Mouse (Mus musculus) cerebellum, adult 9-10 months (tissue): Measurements from ENCODE around the gene Dqx1.
A peak's percentile ranks its signal among the peaks of the same experiment; 100 is the strongest.

Source experiments
- DNase-seq: peaks from one replicate; pipeline ENCODE4 v3.0.0; 2022

Dqx1 gene

DNA sequence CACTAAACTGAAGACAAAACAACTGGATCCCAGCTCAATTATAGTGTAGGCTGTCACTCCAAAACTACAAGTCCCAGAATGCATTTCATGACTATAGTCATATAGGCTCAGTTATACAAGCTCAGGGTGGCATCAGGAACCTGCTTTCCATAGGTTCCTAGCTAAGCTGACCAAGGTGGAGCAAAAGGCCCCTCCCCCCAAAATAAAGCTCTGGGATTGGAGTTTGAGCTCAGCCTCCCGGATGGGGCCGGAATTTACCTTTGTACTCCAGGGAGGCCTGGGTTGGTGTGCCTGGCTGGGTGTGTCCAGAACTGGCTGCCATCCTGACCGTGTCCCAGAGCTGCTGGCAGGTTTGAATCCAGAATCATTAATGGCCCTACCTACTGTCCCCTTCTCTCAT, at the start of gene Dqx1:
Dqx1 (plus strand) TSS at position 55 of the 400 bp plus-strand sequence.
- DNase-seq, result peak; percentile 62

DNA sequence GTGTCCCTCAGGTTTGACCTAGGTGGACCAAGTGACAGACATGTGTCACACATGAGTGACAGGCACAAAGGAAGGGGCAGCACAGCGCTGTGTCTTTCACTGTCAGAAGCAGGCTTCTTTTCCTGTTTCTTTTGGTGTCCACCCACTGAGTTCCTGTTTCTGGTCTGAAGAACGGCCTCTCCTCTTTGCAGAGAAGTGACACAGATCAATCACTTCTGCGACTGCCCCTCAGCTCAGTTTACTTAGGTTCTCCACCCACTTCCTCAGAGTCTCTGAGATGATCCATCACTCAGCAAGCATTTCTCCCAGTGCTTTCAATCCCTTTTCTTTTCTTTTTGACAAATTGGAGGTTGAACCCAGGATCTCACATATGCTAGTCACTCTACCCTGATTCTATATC, 49.0 kb upstream of the Dqx1 start:
- no peak for DNase-seq

DNA sequence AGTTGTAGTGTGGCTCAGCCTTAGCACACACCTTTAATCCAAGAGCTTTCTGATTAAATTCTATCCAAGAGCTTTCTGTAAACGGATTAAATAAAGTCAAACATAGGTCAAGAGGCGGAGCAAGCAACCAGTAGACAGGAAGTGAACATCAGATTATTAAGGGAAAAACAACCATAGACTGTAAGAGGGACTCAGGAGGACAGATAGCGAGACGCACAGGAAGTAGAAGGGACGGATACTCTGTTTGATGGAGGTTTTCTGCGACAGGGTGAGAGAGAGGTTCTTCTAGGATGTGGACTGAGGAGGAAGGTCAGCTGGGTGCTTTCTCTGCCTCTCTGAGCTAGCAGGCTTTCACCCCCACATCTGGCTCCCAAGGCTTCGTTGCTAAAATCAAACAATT, 47.6 kb upstream of the Dqx1 start:
- no peak for DNase-seq

DNA sequence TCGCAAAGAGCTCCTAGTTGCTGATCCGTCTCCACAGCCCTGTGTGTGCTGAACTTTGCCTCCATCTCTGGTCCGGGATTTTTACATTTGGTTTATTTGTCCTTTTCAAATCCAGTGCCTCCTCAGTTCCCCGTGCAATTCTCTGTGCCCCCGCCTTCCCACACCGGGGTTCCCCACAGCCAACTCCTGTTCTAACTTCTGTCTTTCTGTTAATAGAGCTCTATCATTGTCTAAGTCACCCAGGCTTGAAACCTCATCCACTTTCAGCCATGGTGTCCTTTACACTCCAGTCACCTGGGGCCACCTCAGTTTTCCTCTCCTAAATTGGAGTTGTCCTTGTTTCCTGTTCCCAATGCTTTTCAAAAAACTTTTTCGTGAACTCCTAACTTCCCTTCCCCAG, 46.4 kb upstream of the Dqx1 start:
- DNase-seq, result no peak

DNA sequence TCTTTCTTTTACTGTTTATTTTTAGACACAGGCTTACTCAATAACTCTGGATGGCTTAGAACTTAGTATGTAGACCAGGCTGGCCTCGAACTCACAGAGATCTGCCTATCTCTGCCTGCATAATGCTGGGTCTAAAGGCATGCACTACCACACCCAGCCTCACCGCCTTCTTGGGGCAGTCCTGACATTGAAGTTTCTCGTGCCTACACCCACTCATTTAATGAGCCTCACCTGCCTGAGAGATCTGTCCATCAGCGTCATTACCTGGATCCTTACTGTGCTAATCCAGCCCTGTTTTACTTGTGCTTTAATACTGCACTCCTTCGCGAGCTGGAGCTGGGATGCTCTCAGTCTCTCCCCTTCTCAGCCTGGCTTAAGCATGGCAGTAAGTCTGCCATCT, 45.9 kb upstream of the Dqx1 start:
- DNase-seq, result no peak

DNA sequence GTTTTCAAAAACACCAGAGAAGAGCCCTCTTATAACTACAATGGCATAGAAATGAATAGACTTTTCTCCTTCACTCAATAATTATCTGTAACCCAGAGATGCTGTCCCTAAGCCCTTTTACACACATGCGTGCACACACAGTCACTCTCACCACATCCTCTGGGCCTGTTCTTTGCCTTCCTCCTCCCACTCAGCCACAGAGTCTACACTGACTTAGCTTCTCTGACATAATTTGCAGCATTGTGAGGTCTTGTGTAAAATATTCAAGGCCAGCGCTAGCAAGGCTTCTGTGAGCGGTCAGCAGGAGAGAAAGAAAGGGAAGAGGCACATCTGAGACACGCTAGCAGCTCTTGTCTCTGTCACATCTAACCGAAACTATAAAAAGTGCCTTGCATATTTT, 44.2 kb upstream of the Dqx1 start:
- DNase-seq, result no peak

DNA sequence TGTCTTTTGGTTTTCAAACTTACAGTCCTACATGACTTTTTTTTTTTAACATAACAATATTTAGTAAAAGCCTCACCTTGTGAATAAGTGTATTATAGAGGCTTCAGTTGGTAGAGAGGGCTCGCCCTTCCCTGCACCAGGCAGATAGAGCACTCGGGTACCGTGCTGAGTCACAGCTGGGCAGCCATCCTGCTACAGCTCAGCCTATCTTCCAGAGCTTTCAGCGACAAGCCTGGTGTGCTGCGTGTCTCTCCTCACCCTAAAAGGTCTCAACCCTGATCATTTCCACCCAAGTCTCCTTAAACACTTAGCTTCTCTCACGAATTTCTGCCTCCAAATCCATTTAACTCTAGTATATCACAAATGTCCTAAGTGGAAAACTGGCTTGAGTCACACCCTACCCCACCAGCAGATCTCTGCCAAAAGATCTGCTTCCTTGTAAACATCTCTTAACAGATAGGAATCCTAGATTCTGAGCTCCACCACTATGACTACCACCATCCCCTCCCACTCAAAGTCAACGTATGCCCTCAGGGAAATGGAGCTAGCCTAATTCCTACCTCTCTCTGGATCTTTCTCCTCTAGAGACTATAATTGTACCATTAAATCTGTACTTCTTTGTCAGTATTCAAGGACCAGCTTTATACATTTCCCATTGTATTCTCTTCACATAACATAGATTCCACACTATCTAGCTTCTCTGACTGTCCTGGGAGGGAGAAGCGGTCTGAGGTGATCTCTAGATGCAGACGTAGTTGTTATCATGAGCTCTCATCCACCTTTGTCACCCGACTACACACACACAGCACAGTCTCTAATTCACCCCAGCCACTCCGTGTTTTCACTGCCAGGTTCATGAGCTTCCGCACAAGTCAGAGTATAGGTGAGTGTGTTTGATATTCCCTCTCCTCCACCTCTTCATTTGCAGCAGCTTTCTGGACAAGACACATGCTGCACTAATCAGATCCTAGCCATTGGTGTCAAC, 42.9 kb upstream of the Dqx1 start:
- DNase-seq, result no peak

DNA sequence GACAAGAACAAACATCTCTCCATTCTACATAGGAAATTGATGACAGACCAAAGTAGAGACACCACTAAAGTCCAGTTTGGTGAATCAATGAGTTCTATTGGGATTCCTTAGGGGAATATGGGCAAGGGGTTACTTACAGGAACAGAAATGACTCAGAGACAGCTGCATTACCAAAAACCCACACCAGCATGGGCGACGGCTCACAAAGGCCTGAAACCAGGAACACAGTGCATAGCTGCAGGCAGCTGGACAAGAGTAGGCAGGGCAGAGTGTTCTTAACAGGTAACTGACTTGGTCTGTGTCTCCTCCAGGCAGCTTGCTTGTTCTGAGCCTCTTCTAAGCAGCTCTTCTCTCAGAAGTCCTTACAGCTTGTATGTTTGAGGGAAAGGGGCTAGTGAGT, 41.9 kb upstream of the Dqx1 start:
- no peak for DNase-seq

DNA sequence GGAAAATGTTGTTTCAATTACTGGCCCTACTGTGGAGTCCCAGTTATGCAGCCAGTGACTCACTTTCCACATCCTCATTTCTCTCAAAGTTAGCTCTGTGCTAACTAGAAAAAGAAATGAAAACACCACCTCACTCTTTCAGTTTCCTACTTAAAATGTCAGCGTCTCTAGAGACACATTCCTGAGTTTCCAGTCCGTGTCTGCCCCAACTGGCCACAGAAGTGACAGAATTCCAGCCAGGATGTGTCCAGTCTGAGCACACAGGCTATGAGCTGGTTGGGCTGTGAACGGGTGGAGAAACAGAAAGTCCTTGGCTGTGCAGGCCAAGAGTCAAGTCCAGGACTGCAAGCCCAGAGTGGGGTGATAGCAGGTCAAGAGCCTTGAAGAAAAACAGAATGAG, 40.5 kb upstream of the Dqx1 start:
- DNase-seq, result no peak

DNA sequence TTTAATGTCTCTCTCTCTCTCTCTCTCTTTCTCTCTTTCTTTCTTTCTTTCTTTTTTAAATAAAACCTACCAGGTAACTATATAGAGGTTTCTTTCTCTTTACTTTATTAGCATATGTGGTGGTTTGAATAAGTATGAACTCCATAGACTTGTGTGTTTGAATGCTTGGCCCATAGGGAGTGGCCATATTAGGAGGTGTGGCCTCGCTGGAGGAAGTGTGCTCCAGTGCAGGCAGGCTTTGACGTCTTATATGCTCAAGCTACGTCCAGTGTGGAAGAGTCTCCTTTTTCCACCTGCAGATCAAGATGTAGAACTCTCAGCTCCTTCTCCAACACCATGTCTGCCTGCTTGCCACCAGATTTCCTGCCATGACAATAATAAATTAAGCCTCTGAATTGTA, 38.6 kb upstream of the Dqx1 start:
- DNase-seq, result no peak

DNA sequence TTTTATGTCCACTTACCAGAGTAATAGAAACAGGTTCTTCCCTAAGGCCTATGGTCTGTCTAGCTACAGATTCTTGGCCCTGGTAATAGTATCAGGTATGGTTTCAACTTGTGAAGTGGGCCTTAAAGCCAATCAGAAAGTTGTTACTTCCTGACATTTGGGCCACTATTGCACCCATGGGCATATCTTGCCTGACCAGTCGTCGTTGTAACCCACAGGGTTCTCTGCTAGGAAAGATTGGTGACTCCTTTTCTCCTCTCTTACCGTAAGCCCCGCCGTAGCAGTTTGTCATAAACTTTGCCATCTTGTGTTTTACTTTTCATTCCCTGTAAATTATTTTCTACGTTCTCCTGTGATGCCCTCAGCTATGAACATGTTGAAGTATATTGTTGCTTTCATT, 37.5 kb upstream of the Dqx1 start:
- DNase-seq, result no peak

DNA sequence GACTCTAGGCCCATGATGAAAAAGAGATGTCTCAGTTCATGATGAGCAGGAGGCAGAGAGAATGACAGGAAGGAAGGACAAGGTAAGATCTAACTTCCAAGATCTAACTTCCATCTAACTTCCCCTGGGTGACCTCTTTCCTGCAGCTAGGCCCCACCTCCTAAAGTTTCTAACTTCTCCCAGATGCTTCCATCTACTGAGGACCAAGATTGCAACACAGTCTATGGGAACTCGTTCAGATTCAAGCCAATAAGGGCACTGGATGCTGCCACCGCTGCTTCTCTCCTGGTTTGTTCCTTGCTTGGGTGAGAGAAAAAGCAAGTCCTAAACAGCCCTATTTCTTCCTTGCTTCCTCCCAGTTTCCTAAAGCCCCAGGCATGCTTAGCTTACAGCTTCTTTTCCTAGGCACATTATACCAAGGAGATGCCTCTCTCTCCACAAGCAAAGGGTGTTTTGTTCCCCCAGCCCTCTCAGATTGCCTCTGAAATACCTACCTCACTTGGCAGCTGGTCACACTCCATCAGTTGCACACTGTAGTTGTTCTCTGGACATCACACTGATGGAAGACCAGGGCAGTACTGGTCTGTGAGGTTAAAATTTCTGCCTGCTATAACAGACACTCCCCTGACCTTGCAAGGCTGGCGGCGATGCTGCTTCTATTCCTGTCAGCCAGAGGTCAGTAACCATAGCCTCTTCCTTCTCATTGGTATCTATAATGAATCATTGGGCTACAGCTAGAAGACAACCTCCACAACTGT, 36.6 kb upstream of the Dqx1 start:
- no peak for DNase-seq

DNA sequence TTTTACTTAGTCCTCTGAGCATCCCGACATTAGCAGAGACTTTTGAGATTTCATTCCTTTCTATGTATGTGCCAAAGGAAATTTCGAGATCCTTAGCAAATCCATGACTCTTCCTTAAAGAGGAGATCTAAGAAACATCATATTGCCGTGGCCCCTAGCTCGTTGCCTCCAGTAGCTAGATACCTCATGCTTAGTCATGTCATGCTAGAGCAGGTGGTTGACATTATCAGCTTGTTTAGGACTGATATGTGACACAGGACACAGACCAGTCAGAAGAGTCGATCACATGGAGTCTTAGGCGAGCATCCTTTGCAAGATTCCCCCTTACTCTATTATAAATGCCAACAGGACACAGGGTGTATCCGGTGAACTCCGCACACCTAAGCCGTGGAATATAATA, 34.6 kb upstream of the Dqx1 start:
- no peak for DNase-seq

DNA sequence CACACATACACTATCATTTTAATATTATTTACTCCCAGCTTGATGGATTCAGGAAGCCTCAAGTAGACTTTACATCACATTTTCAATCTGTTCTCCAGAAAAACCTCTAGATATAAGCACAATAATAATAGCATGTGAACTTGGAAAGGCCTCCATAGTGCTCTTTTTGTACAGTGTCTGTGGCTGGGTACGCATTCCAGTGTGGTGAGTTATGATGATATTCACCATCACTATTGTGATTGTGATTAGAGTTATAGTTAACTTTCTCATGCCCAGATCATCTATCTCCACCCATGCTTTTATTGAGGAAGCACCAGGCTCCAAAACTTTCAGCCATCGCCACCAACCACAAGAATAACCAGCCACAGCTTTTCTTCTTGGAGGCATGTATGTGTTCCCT, 33.9 kb upstream of the Dqx1 start:
- DNase-seq, result no peak

DNA sequence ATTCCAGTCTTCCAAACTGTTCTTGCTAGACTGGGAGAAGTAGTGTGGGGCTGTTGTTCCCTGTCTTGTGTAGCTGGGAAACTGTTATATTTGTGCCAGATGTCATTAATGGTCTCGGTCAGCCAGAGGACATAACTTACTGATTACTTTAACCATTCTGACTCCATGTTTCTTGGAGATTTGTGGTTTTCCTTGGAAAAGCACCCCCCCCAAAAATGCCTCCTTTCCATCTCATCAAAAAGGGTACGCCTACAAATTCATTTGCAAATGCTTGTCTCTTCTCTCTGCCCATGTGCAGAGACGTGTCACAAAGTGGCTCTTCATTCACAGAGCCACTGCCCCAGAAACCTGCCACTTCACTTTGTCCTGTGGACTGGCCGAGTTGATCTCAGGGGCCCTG, 33.2 kb upstream of the Dqx1 start:
- no peak for DNase-seq

DNA sequence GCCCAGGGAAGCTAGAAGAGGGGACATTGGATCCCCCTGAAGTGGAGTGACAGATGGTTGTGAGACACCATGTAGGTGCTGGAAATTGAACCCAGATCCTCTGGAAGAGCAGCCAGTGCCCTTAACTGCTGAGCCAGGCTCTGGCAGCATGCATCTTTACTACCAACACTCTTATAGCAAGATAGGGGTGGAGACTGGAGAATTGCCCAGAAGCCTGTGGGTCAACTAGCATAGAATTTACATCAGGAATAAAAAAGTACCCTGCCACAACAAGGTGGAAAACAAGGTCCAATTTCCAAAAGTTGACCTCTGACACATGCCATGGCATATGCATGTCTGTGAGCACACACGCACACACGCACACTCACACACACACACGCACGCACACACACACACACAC, 32.4 kb upstream of the Dqx1 start:
- no peak for DNase-seq

DNA sequence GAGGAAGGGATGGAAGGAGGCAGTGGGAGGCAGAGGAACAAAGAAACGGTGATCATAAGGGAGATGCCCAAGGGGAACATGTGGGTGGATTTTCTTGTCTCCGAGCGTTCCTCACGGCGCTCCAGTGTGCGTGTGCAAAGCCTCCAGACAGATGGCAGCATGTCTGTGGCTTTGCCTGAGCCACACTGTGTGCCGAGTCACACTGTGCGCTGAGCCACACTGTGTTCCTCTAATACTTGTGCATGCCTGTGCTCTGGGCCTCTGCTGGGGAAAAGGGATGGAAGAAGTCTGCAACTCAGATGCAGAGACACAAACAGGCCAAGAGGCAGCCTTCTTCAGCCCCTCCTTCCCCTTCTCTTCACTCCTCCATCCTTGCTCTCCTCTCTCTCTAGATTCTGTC, 30.4 kb upstream of the Dqx1 start:
- no peak for DNase-seq

DNA sequence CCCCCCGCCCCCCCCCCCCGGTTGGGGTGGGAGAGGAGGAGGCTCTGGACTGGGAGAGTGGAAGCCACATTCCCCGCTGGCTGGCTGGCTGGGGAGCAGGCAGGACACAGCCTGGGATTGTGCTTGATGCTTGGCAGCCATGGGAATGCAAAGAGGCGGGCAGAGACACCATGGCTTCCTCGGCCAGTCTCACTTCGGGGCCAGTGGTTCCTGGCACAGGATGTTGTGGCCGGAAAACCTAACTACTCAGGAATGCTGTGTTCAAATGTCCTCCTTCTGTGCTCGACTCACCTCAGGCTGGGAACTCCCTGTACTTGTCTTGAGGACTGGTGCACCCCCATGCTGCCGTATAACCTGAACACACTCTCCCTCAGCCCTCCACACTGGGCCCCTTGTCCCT, 29.9 kb upstream of the Dqx1 start:
- no peak for DNase-seq

DNA sequence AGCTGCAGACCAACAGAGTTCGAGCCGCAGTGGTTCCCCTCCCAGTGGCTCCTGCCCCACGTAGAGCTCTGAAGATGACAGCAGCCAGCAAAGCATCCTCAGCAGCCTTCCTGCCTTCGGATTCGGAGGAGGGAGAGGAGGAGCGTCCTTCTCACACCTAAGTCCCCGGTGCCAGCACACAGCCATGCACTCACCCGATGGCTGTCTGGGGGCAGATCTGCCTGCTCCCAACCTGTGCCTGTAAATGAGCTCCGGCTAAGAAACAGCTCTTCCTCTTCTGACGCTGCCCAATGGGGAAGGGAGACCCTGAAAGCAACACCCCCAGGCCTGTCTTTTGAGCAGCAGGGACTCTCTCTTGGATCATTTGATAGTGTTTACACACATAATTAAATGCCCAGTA, 27.9 kb upstream of the Dqx1 start:
- no peak for DNase-seq

DNA sequence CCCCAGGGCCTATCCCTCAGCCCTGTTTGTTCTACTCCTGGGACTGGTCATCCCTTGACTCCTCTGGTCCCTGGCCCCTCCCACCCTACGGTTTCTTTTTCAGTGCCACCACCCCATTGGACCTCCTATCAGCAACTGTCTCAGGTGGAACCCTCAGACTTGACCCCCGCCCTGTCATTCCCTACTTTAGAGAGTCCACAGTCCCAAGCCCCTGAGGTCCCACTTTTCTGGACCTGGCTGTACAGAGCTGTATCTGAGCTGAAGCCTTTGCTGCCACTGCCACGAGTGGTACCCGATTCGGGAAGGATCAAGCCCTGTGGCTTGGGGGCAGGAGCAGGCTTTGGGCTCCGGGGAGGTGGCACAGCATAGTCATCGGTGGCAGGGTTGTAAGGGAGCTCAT, 26.5 kb upstream of the Dqx1 start:
- DNase-seq, result no peak

DNA sequence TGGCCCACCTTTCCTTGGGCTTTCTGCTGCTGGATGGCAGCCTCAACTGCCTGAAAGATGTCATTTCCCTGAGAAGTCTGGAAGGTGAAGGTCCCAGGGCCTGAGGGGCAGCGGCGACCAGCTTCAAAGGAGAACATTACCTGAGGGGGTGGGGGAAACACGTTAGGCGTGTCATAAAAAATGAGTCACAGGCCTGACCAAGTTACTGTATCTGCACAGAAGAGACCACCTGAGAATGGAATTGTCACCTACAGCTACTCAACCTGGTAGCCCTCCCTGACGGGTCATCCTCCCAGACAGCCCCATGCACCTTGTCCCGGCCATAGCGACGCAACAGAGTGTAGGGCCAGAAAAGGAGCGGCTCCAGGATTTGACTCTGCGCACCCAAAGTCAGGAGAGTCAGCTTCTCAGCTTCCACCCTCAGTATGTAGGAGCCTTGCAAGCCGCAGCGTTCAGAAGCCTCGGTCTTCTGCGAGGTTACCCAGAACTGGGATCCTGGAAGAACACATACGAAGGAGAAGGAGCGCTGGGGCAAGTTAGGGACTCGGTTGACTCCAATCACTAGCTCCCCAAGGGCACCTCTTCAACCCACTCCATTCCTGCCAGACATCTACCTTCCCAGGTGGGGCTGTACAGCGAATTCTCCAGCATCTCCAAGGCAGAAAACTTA, 25.6 kb upstream of the Dqx1 start:
- DNase-seq, result no peak

DNA sequence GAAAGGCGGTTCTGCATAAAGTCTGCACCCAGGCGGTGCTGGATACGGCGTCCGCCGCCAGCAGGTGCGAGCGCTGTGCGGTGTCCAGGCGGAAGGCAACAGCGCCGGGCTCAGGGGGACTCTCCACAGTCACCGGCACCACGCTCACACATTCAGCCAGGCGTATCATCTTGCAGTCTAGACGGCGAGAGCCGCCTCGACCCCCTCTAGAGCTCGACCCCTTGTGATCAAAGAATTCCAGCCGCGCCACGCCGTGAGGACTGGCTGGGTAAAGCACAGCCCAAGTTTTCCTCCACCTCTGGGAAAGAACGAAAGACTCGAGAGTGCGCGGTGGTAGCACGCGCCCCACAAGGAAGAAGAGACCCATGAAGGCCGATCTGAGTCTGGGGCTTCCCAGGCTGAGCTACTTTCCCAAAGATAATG, 24.9 kb upstream of the Dqx1 start:
- DNase-seq, result no peak
